Mouse (Mus musculus) gastrocnemius, adult 18-20 months (tissue): ENCODE data around the gene Slc25a38. TPM values are rescaled to one million over a fixed set of nuclear protein-coding genes. Genes with fewer than 3 reads are reported as not detected.
"Not testable (repeated sequence)": the region's sequence is repeated elsewhere in the genome, so short reads cannot be mapped to it uniquely, and the experiment has no call there.

ENCODE experiments used
- DNase-seq: peaks from one replicate; pipeline ENCODE4 v3.0.0; 2021; ENCODE audit warnings: low spot score
- total RNA-seq, 2 experiments: library from RNA; stranded (reverse); gene quantifications; 2 replicates each; pipeline ENCODE4 v1.2.3; 2021

Slc25a38 gene
- total RNA-seq, 2 experiments from 2014 or later, result 11.6 to 11.7 TPM

DNA sequence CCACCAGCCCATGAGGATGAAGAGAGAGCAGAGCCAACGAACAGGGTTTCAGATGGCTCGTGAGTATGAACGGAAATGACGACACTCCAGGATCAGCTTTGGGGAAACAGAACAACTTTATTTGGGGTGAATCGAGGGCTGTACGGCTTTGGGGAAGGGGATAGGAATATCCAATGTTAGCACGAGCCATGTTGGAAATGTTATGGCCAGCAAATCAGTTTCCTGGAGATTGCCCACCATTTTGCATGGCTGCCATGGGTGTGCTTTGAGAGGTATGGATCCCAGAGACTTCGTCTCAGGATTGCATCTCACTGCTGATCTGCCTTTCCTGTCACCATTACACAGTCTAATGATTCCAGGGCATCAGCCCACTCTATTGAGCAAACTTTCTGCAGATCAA, 10.9 kb upstream of the Slc25a38 start:
- DNase-seq, result no peak

GRCm38 (mm10) chr9:120101165-120101564, 9.0 kb upstream of the Slc25a38 start:
- DNase-seq, result no peak

GRCm38 (mm10) chr9:120108953-120109352, 1.2 kb upstream of the Slc25a38 start:
- DNase-seq, result not testable (repeated sequence)

DNA sequence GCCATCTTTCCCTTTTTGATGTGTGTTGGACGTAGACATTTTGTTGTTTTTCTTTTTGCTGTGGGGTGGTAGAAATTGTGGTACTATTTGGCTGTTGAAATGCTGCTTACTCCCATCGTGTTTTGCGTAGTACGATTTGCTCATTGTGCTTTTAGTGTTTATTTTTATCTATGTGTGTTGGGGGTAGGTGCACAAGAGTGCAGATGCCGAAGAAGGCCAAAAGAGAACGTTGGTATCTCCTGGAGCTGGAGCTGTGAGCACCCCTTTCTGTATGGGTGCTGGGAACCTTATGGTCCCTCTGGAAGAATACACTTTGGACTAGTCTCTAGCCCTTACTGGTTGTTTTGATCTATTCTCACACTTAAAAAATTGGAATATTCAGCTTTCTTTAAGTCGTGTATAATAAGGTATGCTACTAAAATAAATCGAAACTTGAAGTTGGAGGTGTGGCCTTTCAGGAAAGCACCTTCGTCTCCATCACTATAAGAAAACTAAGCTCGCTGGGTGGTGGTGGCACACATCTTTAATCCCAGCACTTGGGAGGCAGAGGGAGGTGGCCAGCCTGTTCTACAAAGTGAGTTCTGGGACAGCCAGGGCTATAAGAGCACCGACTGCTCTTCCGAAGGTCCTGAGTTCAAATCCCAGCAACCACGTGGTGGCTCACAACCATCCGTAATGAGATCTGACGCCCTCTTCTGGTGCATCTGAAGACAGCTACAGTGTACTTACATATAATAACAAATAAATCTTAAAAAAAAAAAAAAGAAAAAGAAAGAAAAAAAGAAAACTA, 1.2 kb downstream of the Slc25a38 start:
- DNase-seq, result no peak

GRCm38 (mm10) chr9:120112472-120112871, 2.3 kb downstream of the Slc25a38 start:
- no peak for DNase-seq

GRCm38 (mm10) chr9:120113456-120113855, 3.3 kb downstream of the Slc25a38 start:
- DNase-seq, result no peak

GRCm38 (mm10) chr9:120114051-120114788, 4.0 kb downstream of the Slc25a38 start:
- DNase-seq, result no peak

DNA sequence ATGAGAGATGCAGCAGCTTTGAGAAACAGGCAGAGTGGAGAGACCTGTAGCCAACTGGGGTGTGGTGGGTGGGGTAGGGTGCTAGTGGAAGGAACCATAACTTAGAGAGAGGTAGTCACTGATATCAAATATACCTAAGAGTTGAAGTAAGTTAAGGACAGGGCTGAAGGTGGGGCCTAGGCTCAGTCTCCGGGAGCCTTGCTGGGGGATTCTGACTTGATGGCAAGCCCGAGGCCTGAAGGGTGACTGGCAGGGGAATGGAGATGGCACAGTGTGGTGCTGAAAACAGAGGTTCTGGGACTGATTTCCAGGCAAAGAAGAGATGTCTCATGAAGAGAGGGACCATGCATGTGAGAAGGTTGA, 4.6 kb downstream of the Slc25a38 start:
- no peak for DNase-seq

GRCm38 (mm10) chr9:120115580-120115979, 5.4 kb downstream of the Slc25a38 start:
- DNase-seq, result no peak

- no peak for DNase-seq
These were observed 6.0 kb downstream of the Slc25a38 start for GRCm38 (mm10) chr9:120116184-120116624.

DNA sequence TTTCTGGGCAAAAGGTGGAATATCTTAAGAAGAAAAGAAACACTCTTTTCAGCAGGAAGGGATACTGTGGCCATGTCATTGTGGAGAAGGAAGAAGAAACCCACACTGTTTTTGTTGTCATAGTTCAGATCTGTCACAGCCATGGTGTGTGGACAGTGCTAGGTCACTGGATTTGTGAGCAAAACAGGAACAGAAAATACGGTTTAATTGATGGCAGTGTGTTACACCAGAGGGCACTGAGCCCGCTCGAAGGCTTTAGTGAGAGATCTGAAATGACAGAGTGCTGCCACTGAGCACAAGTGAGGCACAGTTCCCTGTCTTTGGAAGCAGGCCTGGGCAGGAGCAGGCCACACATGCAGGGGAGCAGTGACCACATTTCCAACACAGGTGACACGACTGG, 8.0 kb downstream of the Slc25a38 start:
- no peak for DNase-seq

- DNase-seq, result no peak
These were observed 10.3 kb downstream of the Slc25a38 start for GRCm38 (mm10) chr9:120120503-120120902.

DNA sequence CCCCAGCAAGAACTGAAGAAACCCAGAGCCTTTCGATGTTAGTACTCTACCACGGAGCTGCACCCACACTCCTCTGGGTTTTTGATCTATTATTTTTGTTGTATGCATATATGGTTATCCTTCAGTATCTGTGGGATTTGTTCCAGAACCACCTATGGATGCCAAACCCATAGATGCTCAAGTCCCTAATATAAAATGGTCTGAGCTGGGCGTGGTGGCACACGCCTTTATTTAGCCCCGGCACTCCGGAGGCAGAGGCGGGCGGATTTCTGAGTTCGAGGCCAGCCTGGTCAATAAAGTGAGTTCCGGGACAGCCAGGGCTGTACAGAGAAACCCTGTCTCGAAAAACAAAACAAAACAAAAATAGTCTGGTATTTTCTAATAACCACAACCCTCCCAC, 16.7 kb downstream of the Slc25a38 start:
- no peak for DNase-seq

DNA sequence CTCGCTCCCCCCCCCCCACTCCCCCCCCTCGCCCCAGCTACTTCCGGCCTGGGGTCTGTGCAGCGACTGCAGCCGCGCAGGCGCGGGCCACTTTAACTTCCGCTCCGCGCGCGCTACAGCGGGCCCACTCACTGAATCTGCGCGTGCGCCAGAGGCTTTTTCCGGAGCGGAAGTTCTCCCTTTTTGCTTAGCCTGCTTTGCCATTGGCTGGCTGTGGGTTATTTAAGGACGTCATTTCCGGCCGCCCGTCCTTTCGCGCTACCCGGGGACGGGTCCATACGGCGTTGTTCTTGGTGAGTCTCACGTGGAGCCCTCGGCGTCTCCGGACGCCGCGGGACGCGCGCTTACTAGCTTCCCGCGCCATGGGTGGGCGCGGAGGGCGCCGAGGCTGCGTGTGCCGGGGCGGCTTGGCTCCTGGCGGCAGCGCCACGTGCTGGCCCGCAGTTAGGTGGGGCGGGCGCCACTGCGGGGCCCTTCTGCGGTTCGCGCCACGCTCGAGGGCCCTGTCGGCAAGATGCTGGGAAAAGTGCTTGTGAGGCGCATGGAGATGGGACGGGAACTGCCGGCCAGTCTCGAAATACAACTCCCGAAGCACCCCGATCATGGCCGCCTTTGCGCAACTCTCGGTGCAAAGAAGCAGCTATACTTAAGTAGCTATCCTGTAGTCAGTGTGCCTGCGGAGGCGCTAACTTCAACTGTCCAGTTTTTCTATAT, 17.5 kb downstream of the Slc25a38 start, which contains the start of gene Rpsa:
Gene Rpsa (plus strand): TSS at position 152 of the 714 bp plus-strand sequence.
- peak; percentile 96 for DNase-seq

DNA sequence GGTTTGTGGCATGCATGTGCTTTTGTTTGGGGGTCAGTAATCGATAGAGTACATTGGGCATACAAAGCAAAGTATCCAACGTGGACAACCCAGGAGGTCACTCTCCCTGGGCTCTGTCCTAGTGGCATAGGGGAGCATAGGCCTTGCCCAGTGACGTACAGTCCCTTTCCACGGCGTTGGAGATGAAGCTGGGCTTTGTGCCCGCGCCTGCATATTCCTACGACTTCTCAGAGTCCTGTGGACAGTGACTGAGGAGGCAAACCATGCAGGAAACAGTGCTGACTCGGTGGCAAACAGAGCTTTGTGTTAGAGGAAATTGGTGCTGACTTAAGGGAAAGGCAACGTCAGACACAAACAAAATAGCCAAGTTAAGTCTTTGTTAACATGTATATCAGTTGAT, 19.1 kb downstream of the Slc25a38 start:
- no peak for DNase-seq

DNA sequence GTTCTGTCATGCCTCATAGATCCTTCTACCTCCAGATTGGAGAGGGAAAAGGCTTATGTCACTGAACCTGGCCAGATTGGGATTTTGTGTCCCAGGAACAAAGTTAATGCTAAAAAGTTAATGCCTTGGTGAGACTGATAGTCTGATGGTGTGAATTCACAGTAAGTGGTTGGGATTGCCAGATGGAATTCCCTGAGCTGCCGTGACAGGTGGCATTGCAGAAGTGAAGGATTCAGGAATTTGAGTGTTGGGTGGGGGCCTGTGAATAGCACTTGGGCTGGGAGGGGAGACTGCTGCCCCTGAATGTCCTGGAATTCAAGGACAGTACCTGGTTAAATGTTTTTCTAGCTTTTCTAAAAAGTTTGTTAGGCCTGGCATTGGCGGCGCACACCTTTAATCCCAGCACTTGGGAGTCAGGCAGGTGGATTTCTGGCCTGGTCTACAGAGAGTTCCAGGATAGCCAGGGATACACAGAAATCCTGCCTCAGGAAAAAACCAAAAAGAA, 21.7 kb downstream of the Slc25a38 start:
- no peak for DNase-seq

DNA sequence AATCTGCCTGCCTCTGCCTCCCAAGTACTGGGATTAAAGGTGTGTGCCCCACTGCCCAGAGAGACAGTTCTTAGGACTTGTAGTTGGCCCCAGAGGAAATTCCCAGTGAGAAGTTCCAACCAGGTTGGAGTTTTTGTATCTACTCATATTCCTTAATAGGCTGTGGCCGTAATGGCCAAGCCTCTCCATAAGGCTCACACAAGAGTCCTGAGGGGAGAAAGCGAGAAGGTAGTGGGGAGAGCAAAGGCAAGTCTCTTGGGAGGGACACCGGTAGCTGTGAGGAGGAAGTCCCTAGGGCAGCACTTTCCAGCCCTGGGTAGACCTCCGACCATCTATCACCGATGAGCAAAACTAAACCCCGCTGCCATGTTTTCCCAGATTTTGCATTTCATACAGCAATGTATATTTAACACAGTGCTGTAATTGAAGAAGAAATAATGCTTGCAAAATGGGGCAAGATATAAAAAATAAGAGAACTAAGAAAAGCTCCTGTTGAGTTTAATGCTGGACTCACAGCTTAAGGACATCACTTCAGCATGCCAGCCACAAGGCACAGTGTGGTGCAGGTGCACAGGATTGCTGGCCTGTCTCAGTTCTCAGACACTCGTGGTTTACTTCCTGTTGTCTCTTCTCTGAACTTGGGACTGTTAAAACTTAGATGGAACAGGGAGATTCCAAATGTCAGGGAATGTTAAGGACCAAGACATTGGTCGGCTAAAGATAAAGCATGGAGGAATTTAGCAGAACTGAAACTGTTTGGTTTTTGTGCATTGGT, 23.0 kb downstream of the Slc25a38 start:
- DNase-seq, result no peak

DNA sequence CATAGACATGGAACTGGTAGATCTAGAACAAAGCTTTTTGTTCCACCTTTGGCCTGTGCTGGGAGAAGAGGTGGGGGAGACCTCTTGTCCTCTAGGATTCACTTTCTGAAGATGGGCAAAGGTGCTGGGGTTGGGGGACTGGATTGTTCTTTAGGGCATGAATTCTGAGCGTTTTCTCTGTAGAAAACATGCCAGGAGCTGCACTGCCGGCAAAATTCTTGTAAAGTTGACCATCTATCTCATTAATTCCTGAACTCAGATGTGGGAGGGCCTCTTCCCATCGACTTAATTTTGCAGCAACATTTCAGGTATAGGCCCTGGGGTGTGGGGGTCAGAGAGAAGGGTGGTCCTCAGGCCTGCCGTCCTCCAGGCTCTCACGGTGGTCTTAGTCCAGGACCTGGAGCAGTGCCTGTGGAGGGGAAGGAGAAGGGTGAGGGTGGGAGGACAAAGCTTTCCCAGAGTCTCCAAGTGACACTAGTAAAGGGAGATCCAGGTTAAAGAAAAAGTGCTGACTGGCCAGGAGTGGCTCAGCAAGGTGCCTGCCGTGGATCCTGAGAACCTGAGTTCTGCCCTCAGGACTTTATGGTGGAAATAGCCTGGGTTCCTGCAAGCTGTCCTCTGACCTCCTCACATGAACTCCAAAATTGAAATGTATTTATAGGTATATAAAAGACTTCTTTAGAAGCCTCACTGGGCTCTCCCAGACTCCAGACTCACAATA, 23.7 kb downstream of the Slc25a38 start:
- DNase-seq, result no peak

- DNase-seq, result no peak
These were observed 24.5 kb downstream of the Slc25a38 start for GRCm38 (mm10) chr9:120134529-120135160.

DNA sequence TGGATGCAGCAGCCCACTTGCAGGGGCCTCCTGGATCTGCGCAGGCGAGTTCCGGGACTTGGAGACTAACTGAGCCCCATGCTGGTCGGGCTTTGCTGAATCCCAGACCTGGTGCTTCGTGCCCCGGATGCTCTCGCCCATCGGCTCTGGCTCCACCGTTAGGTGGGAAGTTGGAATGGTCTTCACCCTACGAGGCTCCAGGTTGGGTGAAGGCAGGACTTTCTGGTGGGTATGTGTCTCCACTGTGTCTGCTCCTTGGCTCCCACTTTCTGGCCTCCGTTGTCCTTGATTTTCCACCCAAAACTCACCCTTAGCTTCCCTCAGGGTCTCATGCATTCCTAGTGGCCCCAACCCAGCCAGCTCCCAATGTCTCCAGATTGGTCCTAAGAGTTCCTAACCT, 25.3 kb downstream of the Slc25a38 start:
- DNase-seq, result no peak
